Comparison of ENCODE assay signal across 19 mouse cellular contexts in genomic region chr19:38134806-38135205, GRCm38 (mm10). TPM values are rescaled to one million over a fixed set of nuclear protein-coding genes. Genes with fewer than 3 reads are reported as not detected.
"Had no signal": no experiment of that assay in that cellular context is flagged by ENCODE, and none has a peak within 500 bp of the region (broad histone marks: within the 10 kb centered on the region; RNA-seq: fewer than 3 reads in every experiment).

No protein-coding gene starts in this region.

- H3K4me3 ChIP-seq: limb, embryonic 12.5 days; midbrain, embryonic 13.5 days; stomach, embryonic 15.5 days had no signal

- ATAC-seq: midbrain, embryonic 13.5 days had no signal

- H3K9me3 ChIP-seq: limb, embryonic 12.5 days; midbrain, embryonic 13.5 days; stomach, embryonic 15.5 days had no signal

- H3K27me3 ChIP-seq: limb, embryonic 12.5 days; midbrain, embryonic 13.5 days; stomach, embryonic 15.5 days had no signal

- DNase-seq: kidney, adult 8-10 months; kidney, postnatal 36 days; layer of hippocampus, adult 9-11 months; layer of hippocampus, postnatal 36 days; lung, embryonic 14.5 days; lung, postnatal 10 days; lung, postnatal 4 days; right cerebral cortex, adult 18-20 months; thymus, adult 2 months; thymus, postnatal 25 days had no signal

- H3K4me1 ChIP-seq: midbrain, embryonic 13.5 days; stomach, embryonic 15.5 days had no signal

- H3K27ac ChIP-seq: kidney, postnatal 0 days; limb, embryonic 12.5 days; midbrain, embryonic 13.5 days; stomach, embryonic 15.5 days had no signal

- H3K4me2 ChIP-seq: limb, embryonic 12.5 days; lung, embryonic 14.5 days; midbrain, embryonic 13.5 days; stomach, embryonic 15.5 days had no signal

- H3K36me3 ChIP-seq: limb, embryonic 12.5 days; midbrain, embryonic 13.5 days; stomach, embryonic 15.5 days had no signal

- H3K9ac ChIP-seq: limb, embryonic 12.5 days; lung, embryonic 14.5 days; midbrain, embryonic 13.5 days; stomach, embryonic 15.5 days had no signal

RNA-seq across cellular contexts. Expression of gene Pde6c, which starts 2.2 kb away (rescaled TPM):
- total RNA-seq: layer of hippocampus, postnatal 36 days; midbrain, postnatal 0 days had no signal
- polyA plus RNA-seq: limb, embryonic 12.5 days; lung, embryonic 14.5 days; neural tube, embryonic 14.5 days; thymus, adult 2 months; urinary bladder, adult 2 months had no signal

RNA-seq across cellular contexts. Expression of gene Ffar4, which starts 37.9 kb away (rescaled TPM):
- total RNA-seq: layer of hippocampus, adult 18-20 months; layer of hippocampus, postnatal 36 days; left cerebral cortex, postnatal 25 days had no signal
- polyA plus RNA-seq: midbrain, embryonic 13.5 days had no signal
